In the genomic region with DNA sequence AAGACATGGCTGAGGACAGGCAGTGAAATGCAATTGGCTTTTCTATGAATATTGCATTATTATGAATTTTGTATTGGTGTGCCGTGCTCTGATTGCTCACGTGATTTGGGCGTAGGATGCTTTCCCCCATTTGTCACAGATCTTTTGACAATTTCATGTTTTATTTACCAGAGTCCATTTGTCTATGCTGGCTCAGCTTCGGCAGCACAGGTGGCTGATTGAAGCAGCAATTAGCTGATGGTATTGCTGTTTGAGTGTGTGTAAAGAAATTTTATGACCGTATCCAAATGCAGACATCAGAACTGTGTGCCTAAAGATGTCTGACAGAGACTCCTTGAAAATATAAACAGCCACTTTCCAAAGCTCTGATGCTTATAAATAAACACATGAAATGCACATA, we compare ENCODE assay signal across 28 mouse cellular contexts.
DNase-seq lines count a peak whose midpoint lies in the region; ATAC-seq lines count a peak whose summit lies in the region.
"Had no signal": no experiment of that assay in that cellular context is flagged by ENCODE, and none has a peak within 500 bp of the region (broad histone marks: within the 10 kb centered on the region; RNA-seq: fewer than 3 reads in every experiment).

No protein-coding gene starts in this region.

- no peak for DNase-seq in forebrain, embryonic 10.5 days (ENCODE audit: extremely low spot score, low spot score)
- DNase-seq in layer of hippocampus, adult 18-20 months (ENCODE audit: low spot score in 2 of 2): peak; percentile 11 to 48
- no peak for DNase-seq in layer of hippocampus, postnatal 25 days (ENCODE audit: extremely low spot score in 1 of 2, low spot score in 1 of 2)
- peak; percentile 8 to 20 for DNase-seq in layer of hippocampus, adult 8-10 months (ENCODE audit: low spot score in 2 of 2)
- peak; percentile 4 for DNase-seq in telencephalon, adult 2 months (ENCODE audit: low read depth, low spot score)
- DNase-seq in right cerebral cortex, adult 2 months (ENCODE audit: low spot score in 2 of 2): no peak
- DNase-seq: adrenal gland, adult 8-10 months; cerebellum, adult 9-10 months; gastrocnemius, postnatal 14 days; heart, adult 11 months; heart, postnatal 10 days; kidney, adult 2 months; kidney, postnatal 10 days; liver, postnatal 0 days; right cerebral cortex, postnatal 4 days; thymus, adult 18-20 months; thymus, postnatal 4 days had no signal

- H3K9me3 ChIP-seq in forebrain, embryonic 13.5 days (replicated peaks): no peaks in the 10 kb centered on the region
- H3K9me3 ChIP-seq in forebrain, embryonic 10.5 days: no peaks in the 10 kb centered on the region
- H3K9me3 ChIP-seq: embryonic facial prominence, embryonic 15.5 days; heart, embryonic 12.5 days; hindbrain, embryonic 15.5 days; limb, embryonic 12.5 days; midbrain, embryonic 10.5 days; stomach, embryonic 15.5 days had no signal

- H3K4me2 ChIP-seq in forebrain, embryonic 13.5 days: no peak overlapping the region
- H3K4me2 ChIP-seq: embryonic facial prominence, embryonic 15.5 days; heart, embryonic 12.5 days; hindbrain, embryonic 15.5 days; limb, embryonic 12.5 days; liver, embryonic 11.5 days; stomach, embryonic 15.5 days had no signal

- 86% methylated on average over 5 of the region's 5 CpGs for WGBS in forebrain, embryonic 13.5 days
- WGBS in forebrain, embryonic 10.5 days: 91% methylated on average over 5 of the region's 5 CpGs

- no peak overlapping the region for H3K27ac ChIP-seq in forebrain, embryonic 13.5 days
- H3K27ac ChIP-seq in forebrain, embryonic 10.5 days: no peak overlapping the region
- H3K27ac ChIP-seq: embryonic facial prominence, embryonic 15.5 days; hindbrain, embryonic 15.5 days; limb, embryonic 12.5 days; midbrain, embryonic 10.5 days; stomach, embryonic 15.5 days had no signal

- no peaks in the 10 kb centered on the region for H3K4me1 ChIP-seq in forebrain, embryonic 13.5 days
- no peaks in the 10 kb centered on the region for H3K4me1 ChIP-seq in forebrain, embryonic 10.5 days
- H3K4me1 ChIP-seq: embryonic facial prominence, embryonic 15.5 days; heart, embryonic 12.5 days; hindbrain, embryonic 15.5 days; limb, embryonic 12.5 days; midbrain, embryonic 10.5 days; stomach, embryonic 15.5 days had no signal

- no peaks in the 10 kb centered on the region for H3K27me3 ChIP-seq in forebrain, embryonic 13.5 days
- no peaks in the 10 kb centered on the region for H3K27me3 ChIP-seq in forebrain, embryonic 10.5 days (ENCODE audit: poor library complexity, severe bottlenecking)
- H3K27me3 ChIP-seq: embryonic facial prominence, embryonic 15.5 days; heart, embryonic 12.5 days; hindbrain, embryonic 15.5 days; limb, embryonic 12.5 days; stomach, embryonic 15.5 days had no signal

- no peak overlapping the region for H3K9ac ChIP-seq in forebrain, embryonic 13.5 days
- H3K9ac ChIP-seq: embryonic facial prominence, embryonic 15.5 days; heart, embryonic 12.5 days; hindbrain, embryonic 15.5 days; limb, embryonic 12.5 days; liver, postnatal 0 days; stomach, embryonic 15.5 days had no signal

- H3K36me3 ChIP-seq in forebrain, embryonic 13.5 days (ENCODE audit: poor library complexity, severe bottlenecking): no peaks in the 10 kb centered on the region
- no peaks in the 10 kb centered on the region for H3K36me3 ChIP-seq in forebrain, embryonic 10.5 days (replicated peaks)
- H3K36me3 ChIP-seq: embryonic facial prominence, embryonic 15.5 days; heart, embryonic 12.5 days; hindbrain, embryonic 15.5 days; limb, embryonic 12.5 days; midbrain, embryonic 10.5 days; stomach, embryonic 15.5 days had no signal

- peak; percentile 59; the same call in 1 of the 2 replicates for ATAC-seq in forebrain, embryonic 13.5 days
- no peak for ATAC-seq in erythroid progenitor cell, adult 5-6 weeks (replicated peaks; ENCODE audit: low FRiP score, poor library complexity, severe bottlenecking)
- ATAC-seq: activated CD4-positive, CD25-positive, alpha-beta regulatory T cell, adult 4 months; liver, postnatal 0 days; lung, postnatal 0 days had no signal

- H3K4me3 ChIP-seq in forebrain, embryonic 13.5 days: no peak overlapping the region
- H3K4me3 ChIP-seq in forebrain, embryonic 10.5 days: no peak overlapping the region
- H3K4me3 ChIP-seq: embryonic facial prominence, embryonic 15.5 days; heart, embryonic 12.5 days; hindbrain, embryonic 15.5 days; limb, embryonic 12.5 days; midbrain, embryonic 10.5 days; stomach, embryonic 15.5 days had no signal

Comparison
In these comparisons a context has a peak if more than half of its experiments do, and no peak if none do; other contexts are left out.
1. DNase-seq: peak in layer of hippocampus, adult 18-20 months (2 of 2), layer of hippocampus, adult 8-10 months (2 of 2) and telencephalon, adult 2 months (single experiment); none in forebrain, embryonic 10.5 days (single experiment), layer of hippocampus, postnatal 25 days (0 of 2) and right cerebral cortex, adult 2 months (0 of 2).